Mouse (Mus musculus) CD4-positive, CD25-positive, alpha-beta regulatory T cell, adult 4 months (primary cell): ENCODE measurements around the gene Ubiad1. TPM values are rescaled to one million over a fixed set of nuclear protein-coding genes. Genes with fewer than 3 reads are reported as not detected.

ENCODE experiments used
- ATAC-seq: one replicate; pipeline ENCODE4 v1.8.0; 2017
- polyA plus RNA-seq, 2 experiments: library from polyadenylated mRNA; unstranded; fragments of 100-300 nt; shearing (Covaris generic); gene quantifications; one replicate each; pipeline ENCODE4 v1.2.1; 2017

Ubiad1 gene
- polyA plus RNA-seq, 2 experiments from 2014 or later = 8.7 to 12.9 TPM

GRCm38 (mm10) chr4:148399437-148400094 is 45.0 kb downstream of the Ubiad1 start:
- ATAC-seq = no peak

DNA sequence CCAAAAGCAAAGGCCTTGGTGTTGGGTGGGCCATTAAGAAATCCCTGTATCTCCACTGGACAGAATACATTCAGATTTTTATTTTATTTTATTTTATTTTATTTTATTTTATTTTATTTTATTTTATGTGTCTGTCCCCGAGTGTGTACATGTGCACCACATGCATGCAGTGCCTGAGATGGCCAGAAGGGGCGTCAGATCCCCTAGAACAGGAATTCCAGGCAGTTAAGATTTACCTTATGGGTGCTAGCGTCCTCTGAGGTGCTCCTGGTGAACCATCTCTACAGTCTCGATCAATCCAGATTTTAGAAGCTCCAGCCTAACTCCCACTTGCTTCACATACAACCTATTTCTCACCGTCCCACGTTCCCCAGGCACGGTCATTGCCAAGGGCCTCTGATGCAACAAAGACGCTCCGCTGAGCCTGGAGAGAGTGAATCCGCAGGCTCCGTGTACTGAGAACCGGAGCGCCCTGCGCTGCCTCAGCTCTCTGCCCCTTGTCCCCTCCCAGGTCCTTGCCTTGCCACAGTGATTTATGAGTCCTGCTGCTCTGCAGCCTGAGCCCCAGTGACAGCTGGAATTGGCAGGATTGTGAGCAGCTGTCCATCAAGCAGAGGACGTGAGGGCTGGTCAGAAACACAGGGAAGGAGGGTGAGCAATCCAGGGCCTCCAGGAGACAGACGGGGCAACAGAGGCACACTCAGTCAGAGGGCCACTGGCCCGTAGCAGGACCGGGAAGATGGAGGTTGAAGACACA is 46.9 kb downstream of the Ubiad1 start:
- no peak for ATAC-seq

GRCm38 (mm10) chr4:148397113-148397512 is 47.5 kb downstream of the Ubiad1 start:
- no peak for ATAC-seq

DNA sequence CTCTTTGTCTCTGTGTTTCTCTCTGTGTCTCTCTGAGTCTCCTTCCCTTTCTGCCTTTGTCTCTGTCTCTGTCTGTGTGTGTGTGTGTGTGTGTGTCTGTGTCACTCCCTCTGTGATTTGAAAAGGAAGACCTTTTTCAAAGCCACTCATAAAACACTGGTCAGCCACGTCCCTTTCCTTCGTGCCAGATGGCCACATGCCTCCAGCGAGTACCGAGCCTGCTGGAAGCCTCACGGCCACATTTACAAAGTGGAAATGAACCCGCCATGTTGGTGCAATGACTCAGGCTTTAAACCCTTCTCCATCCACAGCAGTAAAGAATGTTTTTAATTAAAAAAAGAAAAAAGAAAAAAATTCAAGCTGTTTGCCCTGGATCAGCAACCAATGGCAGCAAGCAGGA is 48.7 kb downstream of the Ubiad1 start:
- ATAC-seq = no peak

GRCm38 (mm10) chr4:148395198-148395597 is 49.4 kb downstream of the Ubiad1 start:
- ATAC-seq = no peak

DNA sequence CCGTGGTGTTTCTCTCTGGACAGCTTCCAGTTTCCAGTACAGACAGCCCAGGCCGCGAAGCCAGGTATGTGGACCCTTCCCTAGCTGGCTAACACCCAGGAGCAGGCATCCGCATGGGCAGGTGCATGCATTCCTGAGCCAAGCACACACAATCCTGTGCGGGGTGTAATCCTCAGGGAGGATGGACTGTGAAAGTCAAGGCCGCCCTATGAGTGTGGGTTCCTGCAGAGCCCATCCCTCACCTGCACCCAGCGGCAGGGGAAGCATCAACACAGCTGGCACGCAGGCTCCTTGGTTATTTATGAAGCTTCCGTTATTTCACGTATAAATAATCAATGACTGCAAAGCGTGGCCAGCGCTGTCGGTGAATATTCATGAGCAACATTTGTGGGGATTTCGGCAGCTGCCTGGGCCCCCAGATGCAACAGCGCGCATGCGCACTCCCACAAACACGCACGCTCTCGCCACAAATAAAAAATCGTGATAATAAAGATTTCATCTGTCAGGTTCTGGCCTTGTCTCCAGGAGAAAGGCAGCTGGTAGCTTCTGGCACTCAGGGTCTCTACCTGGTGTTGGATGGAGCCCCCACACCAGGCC is 52.8 kb downstream of the Ubiad1 start:
- ATAC-seq = no peak

GRCm38 (mm10) chr4:148389635-148390034 is 54.9 kb downstream of the Ubiad1 start:
- ATAC-seq = no peak

DNA sequence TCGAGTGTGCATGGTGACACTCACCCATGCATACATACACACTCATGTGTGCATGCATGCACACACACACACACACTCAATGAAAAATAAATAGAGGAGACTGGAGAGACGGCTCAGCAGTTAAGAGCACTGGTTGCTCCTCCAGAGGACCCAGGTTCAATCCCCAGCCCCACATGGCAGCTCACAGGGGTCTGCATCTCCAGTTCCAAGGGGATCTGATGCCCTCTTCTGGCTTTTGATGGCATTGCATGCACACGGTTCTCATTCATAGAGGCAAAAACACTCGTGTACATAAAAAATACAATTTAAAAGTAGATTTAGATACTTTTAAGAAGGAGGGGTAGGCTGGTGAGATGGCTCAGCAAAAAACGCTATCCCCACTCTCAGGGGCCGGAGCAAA is 55.5 kb downstream of the Ubiad1 start:
- no peak for ATAC-seq

GRCm38 (mm10) chr4:148385269-148385668 is 59.3 kb downstream of the Ubiad1 start:
- ATAC-seq = no peak

Other genes starting within 250 kb of the Ubiad1 start
- not detected for gene Disp3, start 156.8 kb downstream of the Ubiad1 start, polyA plus RNA-seq
- gene Mtor, start 3.8 kb upstream of the Ubiad1 start, polyA plus RNA-seq = 10 to 100 TPM in 1 of 2 experiments, 1 to 10 TPM in 1; 7.9 to 13.0 TPM
- gene Angptl7, start 55.7 kb upstream of the Ubiad1 start, polyA plus RNA-seq = under 1 TPM; 0.59 to 0.65 TPM
- gene Exosc10, start 113.7 kb upstream of the Ubiad1 start, polyA plus RNA-seq = 100 to 1,000 TPM in 1 of 2 experiments, 10 to 100 TPM in 1; 92.7 to 146 TPM
- gene Srm, start 146.7 kb upstream of the Ubiad1 start, polyA plus RNA-seq = 1 to 10 TPM; 5.0 to 5.4 TPM
- gene Masp2, start 157.8 kb upstream of the Ubiad1 start, polyA plus RNA-seq = under 1 TPM in 1 of 2 experiments, not detected in 1; 0.36 TPM
- gene Tardbp, start 182.2 kb upstream of the Ubiad1 start, polyA plus RNA-seq = 100 to 1,000 TPM; 158 to 201 TPM
- not detected for gene Gm572, start 198.5 kb upstream of the Ubiad1 start, polyA plus RNA-seq